Mouse (Mus musculus) bone marrow macrophage, adult 2 months (primary cell): Measurements from ENCODE around the gene Ehbp1l1.

ENCODE experiments used
- CTCF ChIP-seq: IDR thresholded peaks from 2 replicates; pipeline ENCODE4 v1.5.1; 2012; ENCODE audit warnings: low read depth, mild to moderate bottlenecking, low read length, moderate library complexity
- POLR2A ChIP-seq: IDR thresholded peaks from 2 replicates; pipeline ENCODE4 v1.6.1; 2012; ENCODE audit warnings: mild to moderate bottlenecking, low read depth, low read length, borderline replicate concordance

- TF ChIP-seq CTCF = no peak
- no peak for TF ChIP-seq POLR2A
These were observed 37.1 kb downstream of the Ehbp1l1 start for GRCm38 (mm10) chr19:5689088-5689428.
